Mouse (Mus musculus) hindbrain, embryonic 11.5 days (tissue): ENCODE data around the gene Fig4. TPM values are rescaled to one million over a fixed set of nuclear protein-coding genes. Genes with fewer than 3 reads are reported as not detected.

ENCODE experiments used
- ATAC-seq: fragments of 200-750 bp; cut with Nextera tagmentation; 2 replicates; pipeline ENCODE4 v1.8.0; 2017; ENCODE audit warnings: mild to moderate bottlenecking, moderate TSS enrichment, moderate library complexity; ENCODE audit not compliant: low FRiP score
- DNase-seq: peaks from one replicate; pipeline ENCODE4 v3.0.0-alpha.2; 2015; ENCODE audit warnings: low spot score
- H3K27ac ChIP-seq: fragments of 300-500 bp; sonication (generic); 2 replicates; pipeline ENCODE4 v1.5.1; 2014; ENCODE audit warnings: mild to moderate bottlenecking, low read depth, low read length
- H3K27me3 ChIP-seq: fragments of 300-500 bp; sonication (generic); 2 replicates; pipeline ENCODE4 v1.6.1; 2014; ENCODE audit warnings: mild to moderate bottlenecking, low read length, moderate library complexity, mixed read lengths; ENCODE audit not compliant: control insufficient read depth, insufficient read depth
- H3K36me3 ChIP-seq: fragments of 300-500 bp; sonication (generic); 2 replicates; pipeline ENCODE4 v1.6.1; 2014; ENCODE audit warnings: mild to moderate bottlenecking, low read length, moderate library complexity, mixed read lengths; ENCODE audit not compliant: control insufficient read depth, insufficient read depth
- H3K4me1 ChIP-seq: fragments of 300-500 bp; sonication (generic); replicated peaks from 2 replicates; pipeline ENCODE4 v1.6.1; 2014; ENCODE audit warnings: low read length, mixed read lengths; ENCODE audit not compliant: control insufficient read depth, insufficient read depth
- H3K4me2 ChIP-seq: fragments of 300-500 bp; sonication (generic); replicated peaks from 2 replicates; pipeline ENCODE4 v1.6.1; 2014; ENCODE audit warnings: mild to moderate bottlenecking, low read depth, low read length
- H3K4me3 ChIP-seq: fragments of 300-500 bp; sonication (generic); 2 replicates; pipeline ENCODE4 v1.5.1; 2014; ENCODE audit warnings: low read depth, low read length
- H3K9ac ChIP-seq: fragments of 300-500 bp; sonication (generic); 2 replicates; pipeline ENCODE4 v1.6.1; 2014; ENCODE audit warnings: low read depth, low read length
- H3K9me3 ChIP-seq: fragments of 300-500 bp; sonication (generic); 2 replicates; pipeline ENCODE4 v1.6.1; 2016; ENCODE audit warnings: low read length; ENCODE audit not compliant: control insufficient read depth
- WGBS: fragments of 180-500 bp; shearing (Covaris S2); extraction: QIAGEN DNeasy Blood & Tissue Kit; methylation state at CpG from one replicate; pipeline ENCODE4 v1.1.7; 2014; 5-methylcytosine and 5-hydroxymethylcytosine counted together
- polyA plus RNA-seq: library from polyadenylated mRNA; unstranded; fragments of >200 nt; fragmentation: Nextera tagmentation; extraction: Ambion mirVana; gene quantifications from 2 replicates; pipeline ENCODE4 v1.2.1, GENCODE M21; 2014

The Fig4 gene
- polyA plus RNA-seq, 1 experiment from 2014 or later = 23.3 TPM

GRCm38 (mm10) chr10:41236020-41236419 lies 67.0 kb downstream of the Fig4 start:
- WGBS = 84% methylated on average over 2 of the region's 2 CpGs
- Histone ChIP-seq H3K27me3 (no peaks in the 10 kb centered on the region), H3K4me1 (no peaks in the 10 kb centered on the region), H3K9me3 (no peaks in the 10 kb centered on the region), H3K27ac (no peak overlapping the region), H3K36me3 (no peaks in the 10 kb centered on the region), H3K4me2 (no peak overlapping the region), H3K9ac (no peak overlapping the region), H3K4me3 (no peak overlapping the region)
- no peak for ATAC-seq
- no peak for DNase-seq

GRCm38 (mm10) chr10:41235584-41235983 lies 67.5 kb downstream of the Fig4 start:
- Histone ChIP-seq H3K4me1 (no peaks in the 10 kb centered on the region), H3K9me3 (no peaks in the 10 kb centered on the region), H3K9ac (no peak overlapping the region), H3K36me3 (no peaks in the 10 kb centered on the region), H3K4me3 (no peak overlapping the region), H3K27ac (no peak overlapping the region), H3K4me2 (no peak overlapping the region), H3K27me3 (no peaks in the 10 kb centered on the region)
- WGBS = 80% methylated on average over 3 of the region's 3 CpGs
- ATAC-seq = no peak
- DNase-seq = no peak

DNA sequence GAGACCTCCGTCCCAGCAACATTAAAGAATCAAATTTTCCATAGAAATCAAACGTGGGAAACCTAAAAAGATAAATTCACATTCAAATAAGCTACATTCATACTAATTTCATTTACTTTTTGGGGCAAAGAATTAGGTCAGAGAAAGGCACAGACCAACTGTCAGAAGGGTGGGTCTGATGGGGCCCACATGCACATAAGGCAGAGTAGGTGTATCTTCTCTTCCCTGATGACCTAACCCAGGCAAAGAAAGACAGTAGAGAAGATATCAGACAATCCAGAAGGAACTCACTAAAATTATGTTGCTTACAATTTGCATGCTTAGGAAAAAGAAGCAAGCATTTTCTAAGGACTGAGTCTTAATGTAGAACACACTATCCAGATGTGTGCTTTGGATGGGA lies 67.9 kb downstream of the Fig4 start:
- Histone ChIP-seq H3K36me3 (no peaks in the 10 kb centered on the region), H3K9ac (no peak overlapping the region)
- WGBS = 94% methylated on average over 2 of the region's 2 CpGs

DNA sequence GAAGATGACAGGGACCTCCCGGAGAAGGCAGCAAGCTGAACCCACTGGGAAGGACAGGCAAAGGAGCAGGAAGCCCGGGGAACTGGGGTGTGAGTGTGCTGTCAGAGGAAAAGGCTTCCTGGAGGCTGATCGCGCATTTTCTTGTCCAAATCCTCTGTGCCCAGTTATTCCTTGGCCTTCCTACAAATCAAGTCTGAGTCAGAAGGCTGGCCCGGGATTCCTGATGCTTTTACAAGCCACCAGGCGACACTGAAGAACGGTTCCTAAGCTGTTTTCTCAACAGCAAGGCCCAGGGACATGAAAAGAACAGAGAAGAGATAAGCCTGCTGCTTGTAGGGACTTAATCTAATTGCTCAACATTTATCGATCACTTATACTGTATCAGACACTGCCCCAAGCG lies 68.5 kb downstream of the Fig4 start:
- Histone ChIP-seq H3K9me3 (no peaks in the 10 kb centered on the region), H3K4me2 (no peak overlapping the region), H3K4me3 (no peak overlapping the region), H3K27ac (no peak overlapping the region), H3K4me1 (no peaks in the 10 kb centered on the region), H3K36me3 (no peaks in the 10 kb centered on the region), H3K27me3 (no peaks in the 10 kb centered on the region), H3K9ac (no peak overlapping the region)
- 84% methylated on average over 9 of the region's 9 CpGs for WGBS
- DNase-seq (no peak), ATAC-seq (no peak)

More for the DNA sequence above, 67.9 kb downstream of the Fig4 start:
- Histone ChIP-seq H3K4me2 (no peak overlapping the region), H3K4me3 (no peak overlapping the region), H3K27me3 (no peaks in the 10 kb centered on the region), H3K9me3 (no peaks in the 10 kb centered on the region), H3K4me1 (no peaks in the 10 kb centered on the region), H3K27ac (no peak overlapping the region)
- DNase-seq (no peak), ATAC-seq (no peak)

- Histone ChIP-seq H3K36me3 (no peaks in the 10 kb centered on the region), H3K27me3 (no peaks in the 10 kb centered on the region), H3K4me1 (no peaks in the 10 kb centered on the region), H3K4me2 (no peak overlapping the region), H3K27ac (no peak overlapping the region), H3K9me3 (no peaks in the 10 kb centered on the region), H3K4me3 (no peak overlapping the region), H3K9ac (no peak overlapping the region)
- DNase-seq (no peak), ATAC-seq (no peak)
- WGBS = 85% methylated on average over 6 of the region's 6 CpGs
Measured at GRCm38 (mm10) chr10:41233140-41233539, 69.9 kb downstream of the Fig4 start.

DNA sequence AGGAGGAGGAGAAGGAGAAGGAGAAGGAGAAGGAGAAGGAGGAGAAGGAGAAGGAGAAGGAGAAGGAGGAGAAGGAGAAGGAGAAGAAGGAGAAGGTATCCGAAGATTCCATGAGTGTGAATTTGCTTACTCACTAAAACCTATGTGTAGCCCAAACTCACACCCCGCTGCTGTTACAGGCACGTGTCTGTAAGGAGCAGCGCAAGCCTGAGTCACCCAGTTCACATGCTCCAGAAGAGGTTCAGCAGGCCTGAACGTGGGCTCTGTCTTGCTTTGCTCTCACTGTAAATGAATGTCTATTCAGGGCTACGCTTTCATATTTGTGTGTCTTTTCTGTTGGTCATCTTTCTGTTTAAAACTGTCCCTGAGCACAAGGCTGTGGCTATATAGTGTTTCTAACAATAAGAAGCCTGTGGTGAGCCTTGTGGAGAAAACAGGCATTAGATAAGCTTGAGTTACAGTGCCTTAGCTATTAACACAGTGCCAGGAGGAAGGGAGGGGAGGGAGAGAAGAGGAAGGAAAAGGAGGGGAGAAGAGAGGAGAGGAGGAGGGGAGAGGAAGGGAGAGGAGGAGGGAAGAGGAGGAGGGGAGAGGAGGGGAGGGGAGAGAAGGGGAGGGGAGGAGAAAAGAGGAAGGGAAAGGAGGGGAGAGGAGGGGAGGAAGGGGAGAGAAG lies 71.8 kb downstream of the Fig4 start:
- Histone ChIP-seq H3K27ac (no peak overlapping the region), H3K9ac (no peak overlapping the region), H3K36me3 (no peaks in the 10 kb centered on the region), H3K27me3 (no peaks in the 10 kb centered on the region), H3K9me3 (no peaks in the 10 kb centered on the region), H3K4me3 (no peak overlapping the region), H3K4me2 (no peak overlapping the region), H3K4me1 (no peaks in the 10 kb centered on the region)
- DNase-seq (no peak), ATAC-seq (no peak)
- WGBS = 83% methylated on average over 6 of the region's 6 CpGs

DNA sequence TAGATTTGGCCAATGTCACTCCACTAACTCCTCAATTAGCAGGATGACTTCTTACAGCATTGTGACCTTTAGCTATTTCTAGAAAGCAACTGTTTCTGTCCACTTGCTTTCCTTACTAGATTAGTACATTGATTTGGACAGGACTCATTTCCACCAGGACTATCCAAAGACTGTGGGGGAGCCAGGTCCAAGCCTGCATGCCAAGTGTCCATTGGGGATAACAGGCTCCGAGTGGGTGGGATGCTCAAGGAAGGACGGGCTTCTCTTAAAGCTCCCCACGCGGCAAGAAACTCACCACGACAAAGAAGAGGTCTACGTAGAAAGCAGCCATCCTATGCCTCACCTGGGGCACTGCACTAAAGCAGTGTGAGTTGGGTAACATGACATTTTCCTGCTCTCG lies 75.4 kb downstream of the Fig4 start:
- Histone ChIP-seq H3K27me3 (no peaks in the 10 kb centered on the region), H3K9me3 (no peaks in the 10 kb centered on the region), H3K4me3 (no peak overlapping the region), H3K9ac (no peak overlapping the region), H3K27ac (no peak overlapping the region), H3K36me3 (no peaks in the 10 kb centered on the region), H3K4me1 (no peaks in the 10 kb centered on the region), H3K4me2 (no peak overlapping the region)
- 85% methylated on average over 7 of the region's 7 CpGs for WGBS
- DNase-seq (no peak), ATAC-seq (no peak)

GRCm38 (mm10) chr10:41223499-41223898 lies 79.6 kb downstream of the Fig4 start:
- Histone ChIP-seq H3K27ac (no peak overlapping the region), H3K4me1 (no peaks in the 10 kb centered on the region), H3K4me2 (no peak overlapping the region), H3K4me3 (no peak overlapping the region), H3K9me3 (no peaks in the 10 kb centered on the region), H3K9ac (no peak overlapping the region), H3K36me3 (no peaks in the 10 kb centered on the region), H3K27me3 (no peaks in the 10 kb centered on the region)
- no peak for DNase-seq
- WGBS = 82% methylated on average over 4 of the region's 4 CpGs
- ATAC-seq = no peak

DNA sequence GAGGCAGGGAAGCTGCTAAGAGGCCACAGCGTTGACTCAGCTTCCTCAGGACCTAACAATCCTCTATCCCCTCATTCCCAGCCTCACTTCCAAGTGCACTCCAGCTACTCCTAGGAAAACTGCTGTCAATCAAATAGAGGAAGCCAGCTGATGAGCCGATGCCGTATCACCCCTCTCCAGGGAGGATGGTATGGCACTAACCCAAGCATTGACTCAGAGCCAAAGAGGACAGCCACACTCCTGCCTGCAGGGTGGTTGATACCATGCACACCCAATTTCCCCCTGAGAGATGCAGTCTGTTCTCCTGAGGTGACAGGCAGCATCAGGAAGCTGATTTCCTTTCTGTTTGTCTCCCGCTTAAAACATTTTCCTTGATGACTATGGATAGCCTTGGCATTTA lies 81.9 kb downstream of the Fig4 start:
- Histone ChIP-seq H3K4me1 (no peaks in the 10 kb centered on the region), H3K4me2 (no peak overlapping the region), H3K36me3 (no peaks in the 10 kb centered on the region), H3K4me3 (no peak overlapping the region), H3K27me3 (no peaks in the 10 kb centered on the region), H3K27ac (no peak overlapping the region), H3K9ac (no peak overlapping the region), H3K9me3 (no peaks in the 10 kb centered on the region)
- 80% methylated on average over 4 of the region's 4 CpGs for WGBS
- DNase-seq (no peak), ATAC-seq (no peak)
